Mouse (Mus musculus): ENCODE results near the gene Gucy1b1.

DNA sequence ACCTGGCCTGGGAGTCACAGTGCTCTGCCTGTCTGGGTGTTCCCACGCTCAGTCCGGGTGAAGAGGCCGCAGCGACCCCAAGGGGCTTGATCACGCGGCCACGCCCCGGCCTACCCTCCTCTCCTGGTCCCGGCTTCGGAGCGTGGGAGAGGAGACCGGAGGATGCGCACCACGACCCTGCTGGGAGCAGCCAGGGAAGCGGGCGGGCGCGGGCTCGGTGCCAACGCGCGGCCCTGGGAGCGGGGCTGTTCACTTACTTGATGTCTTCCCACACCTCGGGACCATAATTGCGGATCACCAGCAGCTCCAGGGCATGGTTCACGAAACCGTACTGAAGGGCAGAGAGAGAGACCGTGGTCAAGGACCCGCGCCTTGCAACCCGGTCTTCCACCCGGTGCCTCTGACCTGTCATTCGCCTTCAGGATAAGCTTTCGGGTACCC is 728 bp downstream of the Gucy1b1 start:
- TF ChIP-seq CTCF (IDR thresholded peaks at IDR 0.05; ENCODE audit: low read depth, low read length) (no peak), POLR2A (IDR thresholded peaks at IDR 0.05; ENCODE audit: extremely low read depth, insufficient read depth, low read length) (no peak)
